Mouse (Mus musculus): Measurements from ENCODE around the gene Tmco4.

Gene Tmco4

DNA sequence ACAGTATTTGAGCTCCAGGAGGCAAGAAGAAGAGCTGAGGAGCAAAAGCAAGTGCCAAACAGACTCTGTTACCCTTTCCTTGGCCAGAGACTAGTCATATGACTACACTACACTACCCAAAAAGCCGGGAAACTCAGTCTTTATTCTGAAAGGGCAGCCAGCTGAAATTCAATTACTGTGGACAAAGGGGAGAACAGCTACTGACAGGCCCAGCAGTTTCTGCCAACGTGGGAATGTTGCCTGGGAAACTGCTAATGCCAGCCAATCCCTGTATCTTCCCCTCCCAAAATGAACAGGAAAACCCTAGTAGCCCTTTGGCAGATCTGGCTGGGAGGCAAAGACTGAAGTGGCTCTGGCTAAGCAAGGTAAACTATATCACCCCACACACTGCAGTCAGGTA, 51.7 kb downstream of the Tmco4 start:
- DNase-seq = no peak

- no peak for DNase-seq
Observed at GRCm38 (mm10) chr4:139030675-139031074, 58.0 kb downstream of the Tmco4 start.

- DNase-seq = no peak
Observed at GRCm38 (mm10) chr4:139032521-139032920, 59.8 kb downstream of the Tmco4 start.

DNA sequence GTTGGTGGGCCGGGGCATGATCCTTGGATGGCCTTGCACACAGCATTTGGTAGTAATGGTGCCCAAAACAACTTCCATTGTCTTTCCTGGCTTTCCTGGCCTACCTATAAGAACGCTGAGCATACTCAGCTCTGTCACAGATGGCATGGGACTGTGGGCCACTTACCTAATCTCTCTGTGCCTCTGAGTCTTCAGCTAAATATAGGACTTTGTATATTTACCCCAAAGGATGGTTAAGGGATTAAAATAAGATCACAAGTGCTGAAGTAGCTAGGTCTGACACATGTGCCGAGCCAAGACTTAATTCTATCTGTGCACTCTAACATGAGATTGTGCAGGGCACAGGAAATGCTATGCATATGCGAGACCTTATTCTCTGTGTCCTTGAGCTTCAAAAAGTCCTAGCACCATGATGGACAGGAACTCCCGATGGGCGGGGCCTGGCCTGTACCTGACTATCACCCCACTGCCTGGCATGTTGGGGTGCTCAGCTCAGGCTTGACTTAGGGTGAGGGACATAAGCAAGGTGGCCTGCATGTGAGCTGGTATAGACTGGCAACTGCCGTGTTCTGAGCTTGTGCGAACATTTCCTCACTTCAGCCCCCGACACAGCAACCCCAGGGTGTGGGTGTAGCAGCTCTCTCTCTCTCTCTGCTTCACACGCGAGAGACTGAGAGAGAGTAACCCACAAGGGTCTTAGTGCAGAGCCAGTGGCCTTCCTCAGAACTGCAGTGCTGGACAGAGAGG, 60.7 kb downstream of the Tmco4 start:
- DNase-seq = no peak

DNA sequence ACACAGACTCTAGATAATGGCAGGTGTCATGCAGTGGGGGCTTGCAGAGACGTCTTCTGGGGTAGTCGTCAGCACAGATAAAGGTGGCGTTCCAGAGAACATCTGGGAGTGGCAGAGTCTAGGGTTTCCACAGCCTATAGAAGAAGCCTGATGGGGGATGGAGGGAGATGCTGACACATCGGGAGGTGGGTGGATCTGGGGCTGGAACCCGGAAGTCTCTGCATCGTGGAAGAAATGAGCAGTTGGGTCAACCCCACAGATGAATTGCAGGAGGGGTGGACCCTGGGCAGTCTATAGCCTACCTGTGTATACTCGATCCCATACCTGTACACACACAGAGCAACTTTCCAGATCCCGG, 61.3 kb downstream of the Tmco4 start:
- no peak for DNase-seq

- DNase-seq = no peak
Observed at GRCm38 (mm10) chr4:139034540-139034939, 61.9 kb downstream of the Tmco4 start.

DNA sequence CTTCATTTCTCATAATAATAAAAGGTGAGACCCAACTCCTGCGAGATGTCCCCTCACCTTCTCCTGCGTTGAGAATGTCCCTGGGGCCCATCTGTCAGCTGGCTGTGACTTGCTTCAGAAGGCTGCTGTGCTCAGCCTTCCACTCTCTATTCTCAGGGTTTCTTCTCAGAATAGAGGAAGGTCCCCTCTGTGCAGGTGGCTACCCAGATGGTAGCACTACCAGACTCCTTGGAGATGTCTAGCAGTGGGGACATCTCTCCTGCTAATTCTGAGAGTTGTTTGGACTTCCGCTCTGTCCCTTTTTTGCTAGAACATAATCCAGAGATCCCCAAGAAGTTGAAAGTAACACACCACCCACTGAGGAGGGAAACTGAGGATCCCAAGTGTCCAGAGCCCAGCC, 62.3 kb downstream of the Tmco4 start:
- DNase-seq = no peak

GRCm38 (mm10) chr4:139035799-139036198, 63.1 kb downstream of the Tmco4 start:
- DNase-seq = no peak

GRCm38 (mm10) chr4:139037795-139038607, 65.3 kb downstream of the Tmco4 start:
- no peak for DNase-seq

DNA sequence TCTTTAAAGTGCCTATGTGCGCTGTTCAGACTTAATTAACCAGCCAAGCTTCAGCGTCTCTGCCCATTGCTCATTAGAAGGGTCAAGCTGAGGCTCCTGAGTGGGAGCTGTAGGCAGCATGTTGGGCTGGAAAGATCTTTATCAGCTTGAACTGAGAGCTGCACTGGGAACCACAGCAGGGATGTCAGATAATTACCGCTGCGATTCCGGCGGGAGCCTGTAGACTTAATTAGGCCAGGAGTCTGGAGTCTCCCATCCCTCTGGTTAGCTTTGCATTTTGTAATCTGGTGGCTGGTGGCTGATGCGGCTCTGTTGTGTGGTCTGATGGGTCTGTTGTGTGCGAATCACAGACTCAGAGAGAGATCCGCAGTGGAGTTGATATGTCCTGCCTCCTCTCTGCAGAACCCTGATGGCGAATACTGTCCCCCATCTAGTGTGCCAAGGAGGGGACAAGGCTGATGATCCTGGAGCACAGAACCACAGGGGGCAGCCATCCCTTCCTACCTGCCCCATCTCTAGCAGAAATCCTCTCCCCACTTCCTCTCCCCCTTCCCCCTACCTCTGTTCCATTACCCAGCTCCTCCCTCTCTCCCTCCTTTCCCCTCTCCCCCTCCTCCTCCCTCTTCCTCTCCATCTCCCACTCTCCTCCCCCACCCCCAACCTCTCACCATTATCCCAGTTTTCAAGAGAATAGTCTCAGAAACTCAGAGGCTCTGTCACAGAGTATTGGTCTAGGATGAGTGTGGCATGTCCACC, 67.6 kb downstream of the Tmco4 start:
- no peak for DNase-seq

GRCm38 (mm10) chr4:139042611-139043010, 69.9 kb downstream of the Tmco4 start:
- DNase-seq = no peak

- no peak for DNase-seq
Observed at GRCm38 (mm10) chr4:139043600-139043999, 70.9 kb downstream of the Tmco4 start.

DNA sequence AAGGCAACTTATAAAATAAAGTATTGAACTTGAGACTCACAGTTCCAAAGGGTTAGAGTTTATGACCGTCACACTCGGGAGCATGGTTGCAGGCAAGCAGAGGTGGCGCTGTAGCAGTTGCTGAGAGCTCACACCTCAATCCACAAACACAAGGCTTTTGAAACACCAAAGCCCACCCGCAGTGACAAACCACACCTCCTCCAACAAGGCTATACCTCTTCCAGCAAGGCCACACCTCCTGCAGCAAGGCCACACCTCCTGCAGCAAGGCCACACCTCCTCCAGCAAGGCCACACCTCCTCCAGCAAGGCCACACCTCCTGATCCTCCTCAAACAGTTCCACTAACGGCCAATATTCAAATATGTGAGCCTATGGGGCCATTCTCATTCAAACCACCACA, 71.9 kb downstream of the Tmco4 start:
- DNase-seq = peak; percentile 9 to 10

DNA sequence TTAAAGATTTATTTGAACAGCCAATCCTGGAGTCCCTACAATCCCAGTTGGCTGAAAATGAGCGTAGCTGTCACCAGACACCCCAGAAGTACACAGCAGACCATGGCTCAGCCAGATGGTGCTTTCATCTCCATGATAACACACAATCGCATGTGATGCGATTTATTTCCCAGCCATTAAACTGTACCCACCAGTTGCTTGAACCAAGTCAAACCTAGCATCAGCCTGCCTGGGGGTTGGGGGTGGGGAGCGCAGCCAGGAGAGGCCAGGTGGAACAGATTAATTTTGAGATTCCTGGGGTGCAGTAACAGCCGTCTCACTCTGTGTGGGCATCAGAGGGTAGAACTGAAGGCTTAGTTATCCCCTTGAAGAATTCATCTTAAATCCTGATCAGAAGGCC, 73.7 kb downstream of the Tmco4 start:
- DNase-seq = no peak

- no peak for DNase-seq
Observed at GRCm38 (mm10) chr4:139048518-139048917, 75.8 kb downstream of the Tmco4 start.

GRCm38 (mm10) chr4:139052796-139053195, 80.1 kb downstream of the Tmco4 start:
- no peak for DNase-seq

- DNase-seq = no peak
Observed at GRCm38 (mm10) chr4:139053391-139053790, 80.7 kb downstream of the Tmco4 start.

GRCm38 (mm10) chr4:139054300-139054923, 81.7 kb downstream of the Tmco4 start:
- DNase-seq = no peak

DNA sequence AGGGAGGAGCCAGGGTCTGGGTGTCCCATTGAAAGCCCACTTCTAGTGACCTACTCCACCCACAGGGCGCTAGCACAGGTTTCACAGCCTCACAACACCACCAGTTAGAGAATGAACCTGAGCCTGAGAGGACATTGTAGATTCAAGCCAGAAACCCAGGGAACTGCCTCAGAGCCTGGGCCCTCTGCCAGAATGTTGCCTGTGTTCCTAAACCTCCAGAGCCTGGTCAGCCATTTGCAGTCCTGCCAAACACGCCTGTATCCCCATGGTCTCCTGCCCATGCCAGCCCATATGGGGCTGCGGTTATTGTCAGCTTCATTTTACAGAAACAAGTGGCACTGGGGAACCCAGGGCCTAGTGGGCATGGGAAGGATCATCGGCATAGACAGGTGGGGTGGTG, 82.6 kb downstream of the Tmco4 start:
- no peak for DNase-seq

- DNase-seq = no peak
Observed at GRCm38 (mm10) chr4:139055744-139056143, 83.1 kb downstream of the Tmco4 start.

- DNase-seq = no peak
Observed at GRCm38 (mm10) chr4:139057291-139057690, 84.6 kb downstream of the Tmco4 start.

GRCm38 (mm10) chr4:139058029-139058428, 85.3 kb downstream of the Tmco4 start:
- no peak for DNase-seq

DNA sequence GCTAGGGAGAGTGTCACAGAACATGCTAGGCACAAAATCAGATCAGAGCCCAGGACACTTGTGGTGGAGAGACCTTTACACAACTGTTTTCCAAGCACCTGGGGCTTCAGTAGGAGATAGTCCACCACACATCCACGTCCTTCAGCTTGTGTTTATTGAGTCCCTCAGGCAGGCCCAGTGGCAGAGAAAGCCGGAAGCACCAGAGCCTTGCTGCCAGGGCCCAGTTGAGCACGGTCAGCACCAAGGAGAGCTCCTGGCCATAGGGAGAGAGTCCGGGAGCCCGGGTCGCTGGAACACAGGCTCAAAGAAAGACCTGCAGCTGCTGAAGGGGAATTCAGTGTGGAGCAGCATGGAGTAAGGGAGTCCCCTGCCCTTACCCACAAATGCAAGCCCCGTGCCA, 86.9 kb downstream of the Tmco4 start:
- DNase-seq = no peak

Data from B cell, adult 2 months (primary cell).